Mouse (Mus musculus): ENCODE data around the gene Prrt1.

DNA sequence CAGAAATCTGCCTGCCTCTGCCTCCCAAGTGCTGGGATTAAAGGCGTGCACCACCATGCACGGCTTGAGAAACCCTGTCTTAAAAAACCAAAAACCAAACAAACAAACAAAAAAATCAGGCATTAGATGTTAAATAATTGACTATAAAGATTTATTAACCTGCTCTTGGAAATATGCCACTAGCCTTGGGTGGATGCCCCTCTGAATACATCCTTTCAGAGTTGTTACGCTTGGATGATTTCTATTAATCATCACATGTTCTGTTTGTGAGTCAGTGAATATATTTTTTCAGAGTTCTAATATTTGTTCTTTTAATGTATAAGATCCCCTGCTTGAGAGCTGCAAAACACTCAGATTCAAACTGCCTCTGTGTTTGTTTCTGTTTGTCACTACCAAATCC is 4.4 kb upstream of the Prrt1 start:
- TF ChIP-seq EP300 (IDR thresholded peaks at IDR 0.05; ENCODE audit: low read depth) (no peak), CTCF (IDR thresholded peaks at IDR 0.05; ENCODE audit: low read depth) (no peak)
